Mouse (Mus musculus) liver, postnatal 0 days (tissue): ENCODE results near the gene S100pbp.

Experiments
- CTCF ChIP-seq: sonication (generic); IDR thresholded peaks from 2 replicates; pipeline ENCODE4 v1.5.1; 2016; ENCODE audit warnings: antibody characterized with exemption, low read depth
- EP300 ChIP-seq: IDR thresholded peaks from 2 replicates; pipeline ENCODE4 v1.6.1; 2016; ENCODE audit warnings: antibody characterized with exemption, low read depth, mild to moderate bottlenecking

DNA sequence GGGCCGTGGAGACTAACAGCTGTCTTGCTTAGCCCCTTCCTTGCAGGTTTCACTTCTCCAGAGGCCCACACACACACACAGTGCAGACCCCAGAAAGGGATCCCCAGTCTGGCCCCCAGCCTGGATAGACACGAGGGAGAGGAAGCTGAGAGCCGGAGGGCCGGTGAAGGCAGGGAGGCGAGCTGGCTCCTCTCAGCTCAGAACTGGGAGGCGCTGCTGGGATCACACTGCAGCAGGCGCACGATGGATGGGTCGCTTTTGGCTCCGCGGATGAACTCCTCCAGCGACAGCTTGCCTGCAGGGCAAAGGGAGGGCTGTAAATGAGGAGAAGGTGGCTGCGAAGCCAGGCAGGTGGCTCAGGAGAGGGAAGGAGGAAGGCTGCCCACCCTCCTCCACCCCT, 77.3 kb downstream of the S100pbp start:
- no peak for TF ChIP-seq CTCF
- no peak for TF ChIP-seq EP300
